Mouse (Mus musculus): ENCODE measurements around the gene B3gnt2. TPM values are rescaled to one million over a fixed set of nuclear protein-coding genes. Genes with fewer than 3 reads are reported as not detected.

B3gnt2 gene
- total and polyA plus RNA-seq, 3 experiments = 36.8 to 66.4 TPM; not detected in 1

GRCm38 (mm10) chr11:22836269-22836668 lies 24.5 kb downstream of the B3gnt2 start:
- no peak for DNase-seq (ENCODE audit: low read depth, low spot score)
- Histone ChIP-seq H3K36me3 (ENCODE audit: control insufficient read depth in 1 of 2, insufficient read depth in 2 of 2, low read length in 2 of 2) (peaks cover 0 to 10% of the 10 kb centered on the region in 2 experiments; a peak in 3 of 4 replicates), H3K9ac (ENCODE audit: control insufficient read depth, low read depth, low read length, poor library complexity, severe bottlenecking) (no peak overlapping the region), H3K4me1 (ENCODE audit: control insufficient read depth in 1 of 2, insufficient read depth in 2 of 2, low read length in 2 of 2) (peaks cover 0 to 2% of the 10 kb centered on the region in 2 experiments; a peak in 1 of 4 replicates), H3K9me3 (replicated peaks; ENCODE audit: insufficient read depth, low read length) (no peaks in the 10 kb centered on the region), H3K4me3 (ENCODE audit: control insufficient read depth in 1 of 2, insufficient read depth in 1 of 2, low read depth in 2 of 2, low read length in 2 of 2) (no peak overlapping the region), H3K27me3 (ENCODE audit: control insufficient read depth in 1 of 2, insufficient read depth in 2 of 2, low read length in 2 of 2) (no peaks in the 10 kb centered on the region), H3K79me2 (ENCODE audit: control insufficient read depth, insufficient read depth, low read length, poor library complexity) (peaks cover 12% of the 10 kb centered on the region), H3K27ac (ENCODE audit: control insufficient read depth, low read depth, low read length) (no peak overlapping the region)
- TF ChIP-seq CHD1 (IDR thresholded peaks at IDR 0.05; ENCODE audit: low read depth, low read length) (no peak), POLR2A (IDR thresholded peaks at IDR 0.05; ENCODE audit: control insufficient read depth in 1 of 2, insufficient read depth in 1 of 2, low read depth in 1 of 2, low read length in 2 of 2, poor library complexity in 1 of 2) (no peak), CTCF (IDR thresholded peaks at IDR 0.05 in 2 of 3, conservative IDR thresholded peaks at IDR 0.05 in 1 of 3; ENCODE audit: control insufficient read depth in 1 of 3, insufficient read depth in 1 of 3, low read depth in 2 of 3, low read length in 3 of 3, poor library complexity in 1 of 3, severe bottlenecking in 1 of 3) (no peak), HCFC1 (IDR thresholded peaks at IDR 0.05; ENCODE audit: low read depth, low read length) (no peak), MAFK (IDR thresholded peaks at IDR 0.05; ENCODE audit: borderline replicate concordance, low read depth, low read length) (no peak), SMC3 (IDR thresholded peaks at IDR 0.05; ENCODE audit: low read depth, low read length) (no peak), ZC3H11A (IDR thresholded peaks at IDR 0.05; ENCODE audit: low read depth, low read length) (no peak), MYC (IDR thresholded peaks at IDR 0.05; ENCODE audit: low read depth, low read length) (no peak), MAZ (IDR thresholded peaks at IDR 0.05; ENCODE audit: low read depth, low read length) (no peak), E2F4 (IDR thresholded peaks at IDR 0.05; ENCODE audit: borderline replicate concordance, low read depth, low read length) (no peak), UBTF (IDR thresholded peaks at IDR 0.05; ENCODE audit: borderline replicate concordance, insufficient read depth, low read depth, low read length) (no peak), ZMIZ1 (IDR thresholded peaks at IDR 0.05; ENCODE audit: low read depth, low read length) (no peak), CHD2 (IDR thresholded peaks at IDR 0.05; ENCODE audit: low read length) (no peak), EP300 (IDR thresholded peaks at IDR 0.05; ENCODE audit: low read depth in 1 of 2, low read length in 2 of 2) (no peak), RCOR1 (IDR thresholded peaks at IDR 0.05; ENCODE audit: low read depth, low read length) (no peak), ETS1 (IDR thresholded peaks at IDR 0.05; ENCODE audit: low read depth, low read length) (no peak), KAT2A (conservative IDR thresholded peaks at IDR 0.05; ENCODE audit: low read depth, low read length) (no peak), USF2 (IDR thresholded peaks at IDR 0.05; ENCODE audit: borderline replicate concordance in 1 of 2, insufficient read depth in 1 of 2, low read depth in 1 of 2, low read length in 2 of 2) (no peak)

GRCm38 (mm10) chr11:22832600-22832999 lies 28.2 kb downstream of the B3gnt2 start:
- Histone ChIP-seq H3K4me1 (ENCODE audit: control insufficient read depth in 1 of 2, insufficient read depth in 2 of 2, low read length in 2 of 2) (peaks cover 0 to 2% of the 10 kb centered on the region in 2 experiments; a peak in 1 of 4 replicates), H3K27me3 (ENCODE audit: control insufficient read depth in 1 of 2, insufficient read depth in 2 of 2, low read length in 2 of 2) (no peaks in the 10 kb centered on the region), H3K4me3 (ENCODE audit: control insufficient read depth in 1 of 2, insufficient read depth in 1 of 2, low read depth in 2 of 2, low read length in 2 of 2) (no peak overlapping the region), H3K9ac (ENCODE audit: control insufficient read depth, low read depth, low read length, poor library complexity, severe bottlenecking) (no peak overlapping the region), H3K27ac (ENCODE audit: control insufficient read depth, low read depth, low read length) (no peak overlapping the region), H3K9me3 (replicated peaks; ENCODE audit: insufficient read depth, low read length) (no peaks in the 10 kb centered on the region), H3K36me3 (ENCODE audit: control insufficient read depth in 1 of 2, insufficient read depth in 2 of 2, low read length in 2 of 2) (peaks cover 0 to 10% of the 10 kb centered on the region in 2 experiments; a peak in 3 of 4 replicates), H3K79me2 (ENCODE audit: control insufficient read depth, insufficient read depth, low read length, poor library complexity) (no peaks in the 10 kb centered on the region)
- TF ChIP-seq NRF1 (IDR thresholded peaks at IDR 0.05; ENCODE audit: insufficient read depth, low read depth, low read length, poor library complexity, severe bottlenecking) (no peak), POLR2A (IDR thresholded peaks at IDR 0.05; ENCODE audit: control insufficient read depth in 1 of 2, insufficient read depth in 1 of 2, low read depth in 1 of 2, low read length in 2 of 2, poor library complexity in 1 of 2) (no peak), JUND (IDR thresholded peaks at IDR 0.05; ENCODE audit: low read depth, low read length) (no peak), ELF1 (IDR thresholded peaks at IDR 0.05; ENCODE audit: low read depth, low read length) (no peak), ZKSCAN1 (IDR thresholded peaks at IDR 0.05; ENCODE audit: low read depth, low read length) (no peak), RCOR1 (IDR thresholded peaks at IDR 0.05; ENCODE audit: low read depth, low read length) (no peak), TAL1 (IDR thresholded peaks at IDR 0.05; ENCODE audit: low read length) (no peak), MEF2A (IDR thresholded peaks at IDR 0.05; ENCODE audit: extremely low read depth, insufficient replicate concordance, low read depth, low read length, poor library complexity, severe bottlenecking) (no peak), CHD2 (IDR thresholded peaks at IDR 0.05; ENCODE audit: low read length) (no peak), UBTF (IDR thresholded peaks at IDR 0.05; ENCODE audit: borderline replicate concordance, insufficient read depth, low read depth, low read length) (no peak), E2F4 (IDR thresholded peaks at IDR 0.05; ENCODE audit: borderline replicate concordance, low read depth, low read length) (no peak)
- no peak for DNase-seq (ENCODE audit: low read depth, low spot score)
